Mouse (Mus musculus) CH12.LX (cell line): ENCODE data around the gene Gcnt3. TPM values are rescaled to one million over a fixed set of nuclear protein-coding genes. Genes with fewer than 3 reads are reported as not detected.

ENCODE experiments used
- DNase-seq: peaks from one replicate; pipeline ENCODE4 v3.0.0-alpha.2; 2013; ENCODE audit errors: extremely low read depth
- H3K27ac ChIP-seq: 2 replicates; pipeline ENCODE4 v1.5.1; 2012; ENCODE audit warnings: low read depth, mild to moderate bottlenecking, control low read depth, moderate library complexity; ENCODE audit not compliant: insufficient read depth
- H3K27me3 ChIP-seq: replicated peaks from 2 replicates; pipeline ENCODE3; 2012; ENCODE audit warnings: inconsistent platforms
- H3K36me3 ChIP-seq, 2 experiments: replicated peaks in 1 of 2; 2 replicates each; pipeline versions ENCODE3 to v1.6.1; 2012; ENCODE audit warnings: inconsistent platforms in 1 of 2, low read length in 1 of 2, mild to moderate bottlenecking in 1 of 2, mixed read lengths in 1 of 2, moderate library complexity in 1 of 2; ENCODE audit not compliant: control insufficient read depth in 1 of 2, insufficient read depth in 1 of 2
- H3K4me1 ChIP-seq, 2 experiments: 2 replicates each; pipeline ENCODE4 v1.6.1; 2012; ENCODE audit warnings: inconsistent platforms in 1 of 2, moderate library complexity in 1 of 2; ENCODE audit not compliant: insufficient read depth in 2 of 2, control insufficient read depth in 1 of 2
- H3K4me2 ChIP-seq: 2 replicates; pipeline ENCODE4 v1.6.1; 2012; ENCODE audit warnings: low read depth, mild to moderate bottlenecking, control low read depth; ENCODE audit not compliant: poor library complexity, insufficient read depth, severe bottlenecking
- H3K4me3 ChIP-seq, 3 experiments: fragments of 150-350 bp in 1 of 3; sonication (generic) in 1 of 3; replicated peaks in 1 of 3; 2 replicates each; pipeline versions ENCODE3 to v1.5.1; 2011 to 2012; ENCODE audit warnings: low read depth in 2 of 3, low read length in 2 of 3, mild to moderate bottlenecking in 2 of 3, moderate library complexity in 2 of 3, control low read depth in 1 of 3, improper control_type of control experiment in 1 of 3, inconsistent platforms in 1 of 3, mixed read lengths in 1 of 3; ENCODE audit not compliant: poor library complexity in 1 of 3
- H3K79me2 ChIP-seq: replicated peaks from 2 replicates; pipeline ENCODE4 v1.6.1; 2012; ENCODE audit warnings: mild to moderate bottlenecking, moderate library complexity; ENCODE audit not compliant: control insufficient read depth, poor library complexity, insufficient read depth, severe bottlenecking; ENCODE audit errors: extremely low read depth
- H3K9ac ChIP-seq: 2 replicates; pipeline ENCODE4 v1.6.1; 2012; ENCODE audit warnings: low read depth, mild to moderate bottlenecking, control low read depth, moderate library complexity; ENCODE audit not compliant: insufficient read depth
- H3K9me3 ChIP-seq: replicated peaks from 2 replicates; pipeline ENCODE3; 2012; ENCODE audit warnings: low read length, inconsistent platforms, mixed read lengths
- BHLHE40 ChIP-seq: IDR thresholded peaks from 2 replicates; pipeline ENCODE4 v1.6.1; 2011; ENCODE audit warnings: mild to moderate bottlenecking, low read depth, low read length, improper control_type of control experiment
- E2F4 ChIP-seq: IDR thresholded peaks from 2 replicates; pipeline ENCODE4 v1.6.1; 2011; ENCODE audit warnings: low read depth, low read length, improper control_type of control experiment; ENCODE audit not compliant: insufficient replicate concordance
- EP300 ChIP-seq: IDR thresholded peaks from 2 replicates; pipeline ENCODE4 v1.6.1; 2011; ENCODE audit warnings: low read length, improper control_type of control experiment
- ETS1 ChIP-seq: conservative IDR thresholded peaks from 2 replicates; pipeline ENCODE4 v1.6.1; 2012; ENCODE audit warnings: low read depth, mild to moderate bottlenecking, inconsistent platforms, low read length, improper control_type of control experiment, moderate library complexity
- GABPA ChIP-seq: IDR thresholded peaks from 2 replicates; pipeline ENCODE4 v1.6.1; 2012; ENCODE audit warnings: low read depth, low read length, improper control_type of control experiment, inconsistent platforms; ENCODE audit not compliant: insufficient replicate concordance
- HCFC1 ChIP-seq: IDR thresholded peaks from 2 replicates; pipeline ENCODE4 v1.6.1; 2012; ENCODE audit warnings: low read depth, mild to moderate bottlenecking, inconsistent platforms, low read length, improper control_type of control experiment
- IRF4 ChIP-seq: IDR thresholded peaks from 2 replicates; pipeline ENCODE4 v1.6.1; 2014; ENCODE audit warnings: low read depth, mild to moderate bottlenecking, inconsistent platforms, low read length, improper control_type of control experiment
- JUN ChIP-seq: IDR thresholded peaks from 2 replicates; pipeline ENCODE4 v1.6.1; 2011; ENCODE audit warnings: low read depth, mild to moderate bottlenecking, low read length, improper control_type of control experiment, moderate library complexity; ENCODE audit not compliant: insufficient read depth
- JUND ChIP-seq: conservative IDR thresholded peaks from 2 replicates; pipeline ENCODE4 v1.6.1; 2011; ENCODE audit warnings: low read depth, low read length, improper control_type of control experiment
- KAT2A ChIP-seq: IDR thresholded peaks from 2 replicates; pipeline ENCODE4 v1.6.1; 2012; ENCODE audit warnings: low read length, improper control_type of control experiment, inconsistent platforms; ENCODE audit not compliant: insufficient replicate concordance
- MAFK ChIP-seq: IDR thresholded peaks from 2 replicates; pipeline ENCODE4 v1.6.1; 2011; ENCODE audit warnings: low read length, improper control_type of control experiment; ENCODE audit not compliant: insufficient replicate concordance
- MAZ ChIP-seq: IDR thresholded peaks from 2 replicates; pipeline ENCODE4 v1.6.1; 2012; ENCODE audit warnings: low read depth, mild to moderate bottlenecking, inconsistent platforms, low read length, improper control_type of control experiment, moderate library complexity
- MXI1 ChIP-seq: IDR thresholded peaks from 2 replicates; pipeline ENCODE4 v1.6.1; 2011; ENCODE audit warnings: mild to moderate bottlenecking, low read depth, low read length, improper control_type of control experiment
- MYC ChIP-seq: IDR thresholded peaks from 2 replicates; pipeline ENCODE4 v1.6.1; 2011; ENCODE audit warnings: low read depth, mild to moderate bottlenecking, improper control_type of control experiment, low read length
- NELFE ChIP-seq: IDR thresholded peaks from 2 replicates; pipeline ENCODE4 v1.6.1; 2011; ENCODE audit warnings: low read depth, low read length, improper control_type of control experiment
- NRF1 ChIP-seq: IDR thresholded peaks from 2 replicates; pipeline ENCODE4 v1.6.1; 2014; ENCODE audit warnings: low read depth, mild to moderate bottlenecking, inconsistent platforms, low read length, improper control_type of control experiment, moderate library complexity
- PAX5 ChIP-seq: IDR thresholded peaks from 2 replicates; pipeline ENCODE4 v1.6.1; 2012; ENCODE audit warnings: low read length, inconsistent platforms, mixed read lengths
- RCOR1 ChIP-seq: conservative IDR thresholded peaks from 2 replicates; pipeline ENCODE4 v1.6.1; 2012; ENCODE audit warnings: low read depth, mild to moderate bottlenecking, inconsistent platforms, low read length, improper control_type of control experiment
- SIN3A ChIP-seq: IDR thresholded peaks from 2 replicates; pipeline ENCODE4 v1.6.1; 2012; ENCODE audit warnings: low read length, improper control_type of control experiment, inconsistent platforms
- SMC3 ChIP-seq: IDR thresholded peaks from 2 replicates; pipeline ENCODE4 v1.6.1; 2011; ENCODE audit warnings: low read depth, low read length, improper control_type of control experiment
- TBP ChIP-seq: conservative IDR thresholded peaks from 2 replicates; pipeline ENCODE4 v1.6.1; 2011; ENCODE audit warnings: low read depth, low read length, improper control_type of control experiment
- TCF12 ChIP-seq: IDR thresholded peaks from 2 replicates; pipeline ENCODE4 v1.6.1; 2014; ENCODE audit warnings: low read depth, mild to moderate bottlenecking, inconsistent platforms, low read length, improper control_type of control experiment
- UBTF ChIP-seq: IDR thresholded peaks from 2 replicates; pipeline ENCODE4 v1.6.1; 2012; ENCODE audit warnings: low read depth, mild to moderate bottlenecking, inconsistent platforms, low read length, improper control_type of control experiment, moderate library complexity
- USF1 ChIP-seq: IDR thresholded peaks from 2 replicates; pipeline ENCODE4 v1.6.1; 2014; ENCODE audit warnings: low read depth, mild to moderate bottlenecking, inconsistent platforms, low read length, improper control_type of control experiment
- dilution Hi-C: fragments of 300-500 bp; cut with MboI; formaldehyde crosslinking; loops from 2 replicates; pipeline ENCODE4 v1.14.3; 2020; ENCODE audit warnings: low sequenced_read_pairs; ENCODE audit not compliant: extremely low pct_unique_long_range_greater_than_20kb, extremely low pct_ligation_motif_present
- in situ Hi-C: fragments of 300-500 bp; cut with MboI; formaldehyde crosslinking; loops from 3 replicates; pipeline ENCODE4 v1.14.3; 2019; ENCODE audit warnings: low sequenced_read_pairs, low pct_ligation_motif_present, low pct_unique_long_range_greater_than_20kb, mixed read lengths
- polyA plus RNA-seq: library from polyadenylated mRNA; unstranded; fragments of >175 nt; gene quantifications from 2 replicates; pipeline ENCODE4 v1.2.1, GENCODE M21; 2012; ENCODE audit warnings: low read depth; ENCODE audit not compliant: insufficient read length
- total RNA-seq, 2 experiments: library from RNA; depleted of rRNA; stranded (reverse); fragments of 300-350 nt in 1 of 2; fragments of >200 nt in 1 of 2; gene quantifications; 2 replicates each; pipeline ENCODE4 v1.2.3; 2012 to 2014

Gene Gcnt3
- total and polyA plus RNA-seq, 3 experiments, result 0.04 TPM; not detected in 1

GRCm38 (mm10) chr9:69986063-69986462 is 51.8 kb downstream of the Gcnt3 start:
- Histone ChIP-seq H3K79me2 (peaks cover 10% of the 10 kb centered on the region), H3K27me3 (no peaks in the 10 kb centered on the region), H3K36me3 (peaks cover 0 to under 1% of the 10 kb centered on the region in 2 experiments), H3K4me1 (peaks cover 4 to 14% of the 10 kb centered on the region in 2 experiments; a peak in 3 of 4 replicates), H3K27ac (no peak overlapping the region), H3K9me3 (no peaks in the 10 kb centered on the region), H3K4me2 (no peak overlapping the region), H3K4me3 (no peak overlapping the region), H3K9ac (no peak overlapping the region)
- in situ Hi-C loops (no loop called here), dilution Hi-C loops (no loop called here)
- no peak for DNase-seq
- no peak for TF ChIP-seq TBP
- no peak for TF ChIP-seq USF1
- TF ChIP-seq GABPA, result no peak
- TF ChIP-seq MAFK, result no peak
- no peak for TF ChIP-seq JUND
- no peak for TF ChIP-seq JUN
- TF ChIP-seq TCF12, result no peak
- no peak for TF ChIP-seq EP300
- no peak for TF ChIP-seq RCOR1
- TF ChIP-seq ETS1, result no peak
- TF ChIP-seq MXI1, result no peak
- no peak for TF ChIP-seq IRF4
- no peak for TF ChIP-seq E2F4
- TF ChIP-seq KAT2A, result no peak
- no peak for TF ChIP-seq PAX5
- TF ChIP-seq NRF1, result no peak
- TF ChIP-seq HCFC1, result no peak
- TF ChIP-seq SIN3A, result no peak
- TF ChIP-seq BHLHE40, result no peak

DNA sequence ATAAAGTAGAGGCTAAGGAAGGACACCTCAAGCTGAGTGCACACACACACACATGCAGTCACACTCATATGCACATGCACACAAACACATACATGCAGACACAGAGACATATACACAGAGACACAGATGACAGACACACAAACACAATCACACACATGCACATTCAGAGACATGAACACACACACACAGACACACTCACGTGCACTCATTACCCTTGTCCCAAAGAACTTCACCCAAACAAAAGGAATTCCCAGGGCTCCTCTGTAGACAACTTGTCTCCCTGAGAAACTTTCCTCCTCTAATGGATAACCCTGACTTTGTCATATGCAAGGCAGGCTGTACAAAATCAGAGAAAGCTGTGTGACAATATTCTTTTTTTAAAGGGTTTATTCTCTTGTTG is 52.4 kb downstream of the Gcnt3 start:
- TF ChIP-seq JUND (no peak), UBTF (no peak), NELFE (no peak), ETS1 (no peak), MAZ (no peak), MYC (no peak), TBP (no peak), SMC3 (no peak), E2F4 (no peak), GABPA (no peak)
- dilution Hi-C loops (no loop called here), in situ Hi-C loops (no loop called here)
- Histone ChIP-seq H3K27me3 (no peaks in the 10 kb centered on the region), H3K9me3 (no peaks in the 10 kb centered on the region), H3K27ac (no peak overlapping the region), H3K4me2 (no peak overlapping the region), H3K4me1 (peaks cover 0 to 9% of the 10 kb centered on the region in 2 experiments; a peak in 2 of 4 replicates), H3K79me2 (peaks cover 6% of the 10 kb centered on the region), H3K9ac (no peak overlapping the region), H3K36me3 (no peaks in the 10 kb centered on the region), H3K4me3 (no peak overlapping the region)
- DNase-seq, result no peak
